Mouse (Mus musculus): ENCODE results near the gene Kcnk16.

- TF ChIP-seq CTCF (IDR thresholded peaks at IDR 0.05; ENCODE audit: low read depth, low read length) (no peak), POLR2A (IDR thresholded peaks at IDR 0.05; ENCODE audit: extremely low read depth, insufficient read depth, low read length) (no peak)
Measured at GRCm38 (mm10) chr14:20215826-20216225, 53.2 kb downstream of the Kcnk16 start.

All from liver, adult 2 months (tissue).